Mouse (Mus musculus): ENCODE measurements around the gene Sec16a. TPM values are rescaled to one million over a fixed set of nuclear protein-coding genes. Genes with fewer than 3 reads are reported as not detected.
A peak's percentile ranks its signal among the peaks of the same experiment; 100 is the strongest.

Gene Sec16a
- polyA plus RNA-seq, 1 experiment from 2014 or later: 24.7 TPM

GRCm38 (mm10) chr2:26418120-26418519 lies 26.9 kb downstream of the Sec16a start:
- no peak for DNase-seq (ENCODE audit: low spot score)
- H3K4me3 ChIP-seq: no peak overlapping the region
- WGBS: 87% methylated on average over 1 of the region's 1 CpGs
- no peaks in the 10 kb centered on the region for H3K9me3 ChIP-seq
- H3K27ac ChIP-seq: no peak overlapping the region
- peaks cover 94% of the 10 kb centered on the region for H3K36me3 ChIP-seq
- peaks cover 4% of the 10 kb centered on the region; the same call in 1 of the 2 replicates for H3K4me1 ChIP-seq
- H3K27me3 ChIP-seq (ENCODE audit: insufficient read depth, poor library complexity, severe bottlenecking): no peaks in the 10 kb centered on the region

GRCm38 (mm10) chr2:26417066-26417465 lies 27.9 kb downstream of the Sec16a start:
- peaks cover 94% of the 10 kb centered on the region for H3K36me3 ChIP-seq
- H3K4me1 ChIP-seq: no peaks in the 10 kb centered on the region
- no peak overlapping the region for H3K27ac ChIP-seq
- H3K9me3 ChIP-seq: no peaks in the 10 kb centered on the region
- H3K27me3 ChIP-seq (ENCODE audit: insufficient read depth, poor library complexity, severe bottlenecking): no peaks in the 10 kb centered on the region
- DNase-seq (ENCODE audit: low spot score): no peak
- H3K4me3 ChIP-seq: no peak overlapping the region

GRCm38 (mm10) chr2:26410931-26411411 lies 34.0 kb downstream of the Sec16a start:
- Histone ChIP-seq H3K4me1 (peaks cover 35% of the 10 kb centered on the region), H3K27me3 (ENCODE audit: insufficient read depth, poor library complexity, severe bottlenecking) (no peaks in the 10 kb centered on the region), H3K36me3 (peaks cover 72% of the 10 kb centered on the region), H3K4me3 (no peak overlapping the region), H3K27ac (no peak overlapping the region), H3K9me3 (no peaks in the 10 kb centered on the region)
- DNase-seq (ENCODE audit: low spot score): peak; percentile 70
- 74% methylated on average over 5 of the region's 5 CpGs for WGBS

- Histone ChIP-seq H3K4me3 (no peak overlapping the region), H3K36me3 (peaks cover 66% of the 10 kb centered on the region), H3K4me1 (peaks cover 38% of the 10 kb centered on the region), H3K27ac (no peak overlapping the region), H3K9me3 (no peaks in the 10 kb centered on the region), H3K27me3 (ENCODE audit: insufficient read depth, poor library complexity, severe bottlenecking) (no peaks in the 10 kb centered on the region)
- WGBS: 69% methylated on average over 5 of the region's 5 CpGs
- DNase-seq (ENCODE audit: low spot score): peak; percentile 74
Measured at GRCm38 (mm10) chr2:26410091-26410490, 34.9 kb downstream of the Sec16a start.

- WGBS: 62% methylated on average over 3 of the region's 3 CpGs
- Histone ChIP-seq H3K27me3 (ENCODE audit: insufficient read depth, poor library complexity, severe bottlenecking) (no peaks in the 10 kb centered on the region), H3K4me3 (peak overlapping the region; percentile 91; the same call in 1 of the 2 replicates), H3K36me3 (peaks cover 62% of the 10 kb centered on the region), H3K4me1 (peaks cover 44% of the 10 kb centered on the region), H3K9me3 (no peaks in the 10 kb centered on the region), H3K27ac (peak overlapping the region; percentile 95; the same call in 1 of the 2 replicates)
- DNase-seq (ENCODE audit: low spot score): no peak
Measured at GRCm38 (mm10) chr2:26409362-26409761, 35.7 kb downstream of the Sec16a start.

GRCm38 (mm10) chr2:26408515-26409356 lies 36.3 kb downstream of the Sec16a start, which contains the start of gene Inpp5e:
TSS of gene Inpp5e (minus strand) at chr2:26409203.
- Histone ChIP-seq H3K4me3 (peak within 1 kb of the TSS; percentile 91), H3K36me3 (peaks cover 56% of the 10 kb centered on the region), H3K27me3 (ENCODE audit: insufficient read depth, poor library complexity, severe bottlenecking) (no peaks in the 10 kb centered on the region), H3K27ac (peak within 1 kb of the TSS; percentile 95), H3K9me3 (no peaks in the 10 kb centered on the region), H3K4me1 (peaks cover 44% of the 10 kb centered on the region)
- DNase-seq (ENCODE audit: low spot score): peak; percentile 97
- under 1% methylated on average over 57 of the region's 57 CpGs for WGBS

- H3K4me3 ChIP-seq: no peak overlapping the region
- no peaks in the 10 kb centered on the region for H3K9me3 ChIP-seq
- H3K27ac ChIP-seq: no peak overlapping the region
- WGBS: 78% methylated on average over 8 of the region's 8 CpGs
- H3K36me3 ChIP-seq: peaks cover 66% of the 10 kb centered on the region
- peak; percentile 69 for DNase-seq (ENCODE audit: low spot score)
- H3K4me1 ChIP-seq: peaks cover 43% of the 10 kb centered on the region
- no peaks in the 10 kb centered on the region for H3K27me3 ChIP-seq (ENCODE audit: insufficient read depth, poor library complexity, severe bottlenecking)
Measured at GRCm38 (mm10) chr2:26403306-26403705, 41.7 kb downstream of the Sec16a start.

- Histone ChIP-seq H3K9me3 (no peaks in the 10 kb centered on the region), H3K4me3 (no peak overlapping the region), H3K27me3 (ENCODE audit: insufficient read depth, poor library complexity, severe bottlenecking) (no peaks in the 10 kb centered on the region), H3K36me3 (peaks cover 76% of the 10 kb centered on the region), H3K27ac (no peak overlapping the region), H3K4me1 (peaks cover 33% of the 10 kb centered on the region)
- WGBS: 80% methylated on average over 1 of the region's 1 CpGs
- DNase-seq (ENCODE audit: low spot score): no peak
Measured at GRCm38 (mm10) chr2:26402265-26402664, 42.8 kb downstream of the Sec16a start.

GRCm38 (mm10) chr2:26401023-26401422 lies 44.0 kb downstream of the Sec16a start:
- 84% methylated on average over 4 of the region's 4 CpGs for WGBS
- peaks cover 21% of the 10 kb centered on the region; the same call in 1 of the 2 replicates for H3K4me1 ChIP-seq
- no peak overlapping the region for H3K27ac ChIP-seq
- DNase-seq (ENCODE audit: low spot score): no peak
- H3K27me3 ChIP-seq (ENCODE audit: insufficient read depth, poor library complexity, severe bottlenecking): no peaks in the 10 kb centered on the region
- H3K36me3 ChIP-seq: peaks cover 78% of the 10 kb centered on the region
- H3K9me3 ChIP-seq: no peaks in the 10 kb centered on the region
- no peak overlapping the region for H3K4me3 ChIP-seq

GRCm38 (mm10) chr2:26400296-26400695 lies 44.7 kb downstream of the Sec16a start:
- no peak for DNase-seq (ENCODE audit: low spot score)
- H3K4me3 ChIP-seq: no peak overlapping the region
- H3K36me3 ChIP-seq: peaks cover 83% of the 10 kb centered on the region
- WGBS: 89% methylated on average over 5 of the region's 5 CpGs
- no peak overlapping the region for H3K27ac ChIP-seq
- H3K27me3 ChIP-seq (ENCODE audit: insufficient read depth, poor library complexity, severe bottlenecking): no peaks in the 10 kb centered on the region
- no peaks in the 10 kb centered on the region for H3K9me3 ChIP-seq
- H3K4me1 ChIP-seq: peaks cover 17% of the 10 kb centered on the region; the same call in 1 of the 2 replicates

GRCm38 (mm10) chr2:26399647-26400046 lies 45.4 kb downstream of the Sec16a start:
- H3K4me1 ChIP-seq: peaks cover 13% of the 10 kb centered on the region; the same call in 1 of the 2 replicates
- peaks cover 86% of the 10 kb centered on the region for H3K36me3 ChIP-seq
- no peak overlapping the region for H3K4me3 ChIP-seq
- H3K9me3 ChIP-seq: no peaks in the 10 kb centered on the region
- WGBS: 76% methylated on average over 5 of the region's 5 CpGs
- no peaks in the 10 kb centered on the region for H3K27me3 ChIP-seq (ENCODE audit: insufficient read depth, poor library complexity, severe bottlenecking)
- DNase-seq (ENCODE audit: low spot score): no peak
- peak overlapping the region; percentile 16; the same call in 1 of the 2 replicates for H3K27ac ChIP-seq

- 87% methylated on average over 8 of the region's 8 CpGs for WGBS
- Histone ChIP-seq H3K4me3 (no peak overlapping the region), H3K36me3 (peaks cover 93% of the 10 kb centered on the region), H3K27ac (no peak overlapping the region), H3K4me1 (peaks cover 11% of the 10 kb centered on the region; the same call in 1 of the 2 replicates), H3K9me3 (no peaks in the 10 kb centered on the region), H3K27me3 (ENCODE audit: insufficient read depth, poor library complexity, severe bottlenecking) (no peaks in the 10 kb centered on the region)
- no peak for DNase-seq (ENCODE audit: low spot score)
Measured at GRCm38 (mm10) chr2:26398978-26399377, 46.0 kb downstream of the Sec16a start.

- Histone ChIP-seq H3K4me1 (peaks cover 23% of the 10 kb centered on the region), H3K4me3 (no peak overlapping the region), H3K36me3 (peaks cover 74% of the 10 kb centered on the region), H3K9me3 (no peaks in the 10 kb centered on the region), H3K27ac (no peak overlapping the region), H3K27me3 (ENCODE audit: insufficient read depth, poor library complexity, severe bottlenecking) (no peaks in the 10 kb centered on the region)
- WGBS: 89% methylated on average over 6 of the region's 6 CpGs
- DNase-seq (ENCODE audit: low spot score): no peak
Measured at GRCm38 (mm10) chr2:26391617-26392016, 53.4 kb downstream of the Sec16a start.
